Mouse (Mus musculus) intestine, postnatal 0 days (tissue): ENCODE measurements at regions not wholly inside any gene's neighbourhood (a gene's known extent, or its start where the extent isn't known, plus 50 kb on each side); places are given as distances from the start of the nearest gene placed in this dataset.

Experiments used
- ATAC-seq: fragments of 200-750 bp; cut with Nextera tagmentation; 2 replicates; pipeline ENCODE4 v1.8.0; 2017; ENCODE audit warnings: mild to moderate bottlenecking, moderate TSS enrichment, moderate library complexity
- H3K27ac ChIP-seq: fragments of 300-500 bp; sonication (generic); 2 replicates; pipeline ENCODE4 v1.5.1; 2014; ENCODE audit warnings: mild to moderate bottlenecking, low read depth, low read length, moderate library complexity
- H3K27me3 ChIP-seq: fragments of 300-500 bp; sonication (generic); replicated peaks from 2 replicates; pipeline ENCODE4 v1.6.1; 2014; ENCODE audit warnings: low read length, mixed read lengths; ENCODE audit not compliant: control insufficient read depth, insufficient read depth
- H3K36me3 ChIP-seq: fragments of 300-500 bp; sonication (generic); 2 replicates; pipeline ENCODE4 v1.6.1; 2014; ENCODE audit warnings: mild to moderate bottlenecking, moderate library complexity; ENCODE audit not compliant: control insufficient read depth, insufficient read depth
- H3K4me1 ChIP-seq: fragments of 300-500 bp; sonication (generic); replicated peaks from 2 replicates; pipeline ENCODE4 v1.6.1; 2014; ENCODE audit warnings: antibody characterized with exemption, low read length, mixed read lengths; ENCODE audit not compliant: control insufficient read depth, insufficient read depth
- H3K4me2 ChIP-seq: fragments of 300-500 bp; sonication (generic); replicated peaks from 2 replicates; pipeline ENCODE4 v1.6.1; 2014; ENCODE audit warnings: low read depth, mild to moderate bottlenecking, moderate library complexity
- H3K4me3 ChIP-seq: fragments of 300-500 bp; sonication (generic); 2 replicates; pipeline ENCODE4 v1.5.1; 2014; ENCODE audit warnings: low read depth, low read length
- H3K9ac ChIP-seq: fragments of 300-500 bp; sonication (generic); 2 replicates; pipeline ENCODE4 v1.6.1; 2014; ENCODE audit warnings: mild to moderate bottlenecking, low read depth, low read length
- H3K9me3 ChIP-seq: fragments of 300-500 bp; sonication (generic); 2 replicates; pipeline ENCODE4 v1.6.1; 2016; ENCODE audit warnings: mixed run types; ENCODE audit not compliant: control insufficient read depth
- CTCF ChIP-seq: sonication (generic); IDR thresholded peaks from 2 replicates; pipeline ENCODE4 v1.5.1; 2016; ENCODE audit warnings: low read depth, mild to moderate bottlenecking, control low read depth, antibody characterized with exemption, moderate library complexity
- WGBS: fragments of 180-500 bp; shearing (Covaris S2); extraction: QIAGEN DNeasy Blood & Tissue Kit; methylation state at CpG from one replicate; pipeline ENCODE4 v1.1.7; 2014; 5-methylcytosine and 5-hydroxymethylcytosine counted together

- TF ChIP-seq CTCF: no peak
- no peaks in the 10 kb centered on the region for H3K36me3 ChIP-seq
- no peak overlapping the region for H3K9ac ChIP-seq
- no peak overlapping the region for H3K4me2 ChIP-seq
- 79% methylated on average over 9 of the region's 9 CpGs for WGBS
- H3K4me1 ChIP-seq: no peaks in the 10 kb centered on the region
- H3K27me3 ChIP-seq: no peaks in the 10 kb centered on the region
- no peaks in the 10 kb centered on the region for H3K9me3 ChIP-seq
- no peak for ATAC-seq
- H3K4me3 ChIP-seq: no peak overlapping the region
- H3K27ac ChIP-seq: no peak overlapping the region
Measured at GRCm38 (mm10) chr1:168504773-168505172, 72.7 kb upstream of the Pbx1 start.

GRCm38 (mm10) chr1:168502266-168502665, 70.2 kb upstream of the Pbx1 start:
- TF ChIP-seq CTCF: no peak
- Histone ChIP-seq H3K27ac (no peak overlapping the region), H3K4me2 (no peak overlapping the region), H3K4me1 (no peaks in the 10 kb centered on the region), H3K9ac (no peak overlapping the region), H3K27me3 (no peaks in the 10 kb centered on the region), H3K9me3 (no peaks in the 10 kb centered on the region), H3K4me3 (no peak overlapping the region), H3K36me3 (no peaks in the 10 kb centered on the region)
- WGBS: 28% methylated on average over 7 of the region's 7 CpGs
- ATAC-seq: peak; percentile 79

- Histone ChIP-seq H3K4me1 (no peaks in the 10 kb centered on the region), H3K9ac (no peak overlapping the region), H3K9me3 (no peaks in the 10 kb centered on the region), H3K4me2 (no peak overlapping the region), H3K27ac (no peak overlapping the region), H3K4me3 (no peak overlapping the region), H3K27me3 (no peaks in the 10 kb centered on the region), H3K36me3 (no peaks in the 10 kb centered on the region)
- TF ChIP-seq CTCF: no peak
- WGBS: 38% methylated on average over 4 of the region's 4 CpGs
- no peak for ATAC-seq
Measured at GRCm38 (mm10) chr1:168501375-168502169, 69.5 kb upstream of the Pbx1 start.

- ATAC-seq: peak; percentile 31
- TF ChIP-seq CTCF: no peak
Measured at GRCm38 (mm10) chr1:168497801-168498200, 65.7 kb upstream of the Pbx1 start.

GRCm38 (mm10) chr1:168495687-168496527, 63.8 kb upstream of the Pbx1 start:
- Histone ChIP-seq H3K9ac (no peak overlapping the region), H3K36me3 (no peaks in the 10 kb centered on the region), H3K27ac (no peak overlapping the region), H3K4me1 (no peaks in the 10 kb centered on the region), H3K4me3 (no peak overlapping the region), H3K9me3 (no peaks in the 10 kb centered on the region), H3K27me3 (no peaks in the 10 kb centered on the region), H3K4me2 (no peak overlapping the region)
- TF ChIP-seq CTCF: no peak
- WGBS: 66% methylated on average over 13 of the region's 13 CpGs
- ATAC-seq: no peak

More at GRCm38 (mm10) chr1:168497801-168498200, 65.7 kb upstream of the Pbx1 start:
- WGBS: 35% methylated on average over 4 of the region's 4 CpGs
- no peaks in the 10 kb centered on the region for H3K9me3 ChIP-seq
- no peaks in the 10 kb centered on the region for H3K36me3 ChIP-seq
- no peak overlapping the region for H3K4me2 ChIP-seq
- no peak overlapping the region for H3K27ac ChIP-seq
- H3K4me1 ChIP-seq: no peaks in the 10 kb centered on the region
- no peak overlapping the region for H3K9ac ChIP-seq
- H3K4me3 ChIP-seq: no peak overlapping the region
- no peaks in the 10 kb centered on the region for H3K27me3 ChIP-seq

- 81% methylated on average over 7 of the region's 7 CpGs for WGBS
- Histone ChIP-seq H3K9ac (no peak overlapping the region), H3K4me3 (no peak overlapping the region), H3K4me2 (no peak overlapping the region), H3K4me1 (no peaks in the 10 kb centered on the region), H3K36me3 (no peaks in the 10 kb centered on the region), H3K27ac (no peak overlapping the region), H3K9me3 (no peaks in the 10 kb centered on the region), H3K27me3 (no peaks in the 10 kb centered on the region)
- no peak for TF ChIP-seq CTCF
- ATAC-seq: no peak
Measured at GRCm38 (mm10) chr1:168487492-168487891, 55.4 kb upstream of the Pbx1 start.
